In genomic region chr13:109643419-109643818, GRCm38 (mm10) we compare ENCODE assay signal across 24 mouse cellular contexts.
DNase-seq lines count a peak whose midpoint lies in the region; ATAC-seq lines count a peak whose summit lies in the region.
"Had no signal": no experiment of that assay in that cellular context is flagged by ENCODE, and none has a peak within 500 bp of the region (broad histone marks: within the 10 kb centered on the region; RNA-seq: fewer than 3 reads in every experiment).

No protein-coding gene starts in this region.

- peaks cover 69% of the 10 kb centered on the region for H3K4me1 ChIP-seq in liver, embryonic 15.5 days (replicated peaks)

- H3K4me2 ChIP-seq in liver, embryonic 15.5 days: peak overlapping the region; percentile 50
- H3K4me2 ChIP-seq: forebrain, embryonic 13.5 days; heart, embryonic 15.5 days had no signal

- WGBS in liver, embryonic 15.5 days (ENCODE audit: insufficient replicate concordance): 67% methylated on average over 3 of the region's 3 CpGs

- H3K27ac ChIP-seq in liver, embryonic 15.5 days (replicated peaks): peak overlapping the region; percentile 81
- H3K27ac ChIP-seq: forebrain, embryonic 13.5 days; heart, embryonic 15.5 days; kidney, postnatal 0 days had no signal

- H3K27me3 ChIP-seq in liver, embryonic 15.5 days: no peaks in the 10 kb centered on the region
- H3K27me3 ChIP-seq: forebrain, embryonic 13.5 days; heart, embryonic 15.5 days had no signal

- H3K36me3 ChIP-seq in liver, embryonic 15.5 days (replicated peaks): no peaks in the 10 kb centered on the region
- H3K36me3 ChIP-seq: heart, embryonic 10.5 days; heart, embryonic 15.5 days had no signal

- no peak for ATAC-seq in liver, embryonic 15.5 days (ENCODE audit: insufficient read depth)
- ATAC-seq in monocyte, adult 5-6 weeks (replicated peaks; ENCODE audit: insufficient number of reproducible peaks, low FRiP score, low TSS enrichment, poor library complexity, severe bottlenecking): no peak
- ATAC-seq: CD4-positive, CD25-positive, alpha-beta regulatory T cell, adult 4 months; forebrain, embryonic 13.5 days; hindbrain, embryonic 16.5 days had no signal

- H3K9ac ChIP-seq in liver, embryonic 15.5 days: no peak overlapping the region
- H3K9ac ChIP-seq: forebrain, embryonic 13.5 days; heart, embryonic 15.5 days had no signal

- H3K4me3 ChIP-seq in liver, embryonic 15.5 days (replicated peaks): no peak overlapping the region
- H3K4me3 ChIP-seq: forebrain, embryonic 13.5 days; heart, embryonic 10.5 days; heart, embryonic 15.5 days had no signal

- DNase-seq in adrenal gland, postnatal 14 days: peak; percentile 28
- no peak for DNase-seq in adrenal gland, postnatal 10 days
- DNase-seq in 3T3-L1 (ENCODE audit: low read depth, low spot score): peak; percentile 58
- peak; percentile 17 for DNase-seq in MN1 (ENCODE audit: low spot score)
- no peak for DNase-seq in kidney, adult 18-20 months
- DNase-seq in heart, adult 8-10 months (ENCODE audit: low spot score): no peak
- DNase-seq: cerebellum, adult 8-10 months; cerebellum, postnatal 25 days; gastrocnemius, postnatal 14 days; kidney, adult 8-10 months; layer of hippocampus, postnatal 36 days; lung, postnatal 36 days; midbrain, embryonic 14.5 days; right cerebral cortex, adult 18-20 months; spleen, adult 18-20 months; thymus, postnatal 14 days had no signal

- H3K9me3 ChIP-seq in liver, embryonic 15.5 days (replicated peaks): no peaks in the 10 kb centered on the region
- H3K9me3 ChIP-seq: forebrain, embryonic 13.5 days; heart, embryonic 10.5 days; heart, embryonic 15.5 days had no signal

Comparison
In these comparisons a context has a peak if more than half of its experiments do, and no peak if none do; other contexts are left out.
1. DNase-seq: peak in adrenal gland, postnatal 14 days (single experiment), 3T3-L1 (single experiment) and MN1 (single experiment); none in adrenal gland, postnatal 10 days (single experiment), kidney, adult 18-20 months (single experiment) and heart, adult 8-10 months (single experiment).